ENCODE assay signal across 32 mouse cellular contexts in the genomic region with DNA sequence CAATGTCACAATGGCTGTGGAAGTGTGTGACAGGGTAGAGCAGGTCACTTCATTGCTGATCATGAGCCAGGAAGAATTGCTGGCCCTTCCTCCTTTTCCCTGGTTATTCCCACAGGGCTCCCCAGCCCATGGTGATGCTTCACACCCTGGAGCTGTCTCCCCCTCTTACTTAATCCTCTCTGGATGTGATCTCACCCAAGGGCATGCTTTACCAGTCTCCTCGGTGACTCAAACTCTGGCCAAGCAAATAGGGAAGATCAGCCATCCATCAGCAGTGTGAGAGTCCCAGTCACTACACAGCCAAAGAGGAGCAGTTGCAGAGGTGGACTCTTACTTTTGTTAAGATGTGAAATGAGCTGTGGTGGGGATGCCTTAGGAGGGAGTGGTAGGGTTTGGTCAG. TPM values are rescaled to one million over a fixed set of nuclear protein-coding genes. Genes with fewer than 3 reads are reported as not detected.
"Had no signal": no experiment of that assay in that cellular context is flagged by ENCODE, and none has a peak within 500 bp of the region (broad histone marks: within the 10 kb centered on the region; RNA-seq: fewer than 3 reads in every experiment).

No protein-coding gene starts in this region.

- DNase-seq: kidney, postnatal 25 days; layer of hippocampus, postnatal 36 days; liver, embryonic 13.5 days; lung, adult 2 months; lung, postnatal 14 days; lung, postnatal 4 days; midbrain, embryonic 14.5 days; right cerebral cortex, postnatal 14 days; right cerebral cortex, postnatal 4 days; thymus, adult 2 months; thymus, postnatal 14 days; thymus, postnatal 4 days had no signal

RNA-seq across cellular contexts. Expression of gene Prss30, which starts 4.6 kb away (rescaled TPM):
- total RNA-seq: layer of hippocampus, postnatal 36 days had no signal
- polyA plus RNA-seq: limb, embryonic 11.5 days; liver, embryonic 13.5 days; lung, embryonic 16.5 days; midbrain, embryonic 11.5 days; midbrain, embryonic 14.5 days; neural tube, embryonic 11.5 days; stomach, embryonic 14.5 days had no signal

RNA-seq across cellular contexts. Expression of gene Prss22, which starts 12.9 kb away (rescaled TPM):
- total RNA-seq: layer of hippocampus, adult 2 months; layer of hippocampus, postnatal 10 days; layer of hippocampus, postnatal 36 days; liver, adult 2 months; megakaryocyte progenitor cell, adult 5-6 weeks; megakaryocyte-erythroid progenitor cell, adult 5-6 weeks; midbrain, postnatal 0 days had no signal
- polyA plus RNA-seq: liver, adult 2 months; liver, embryonic 13.5 days; liver, embryonic 16.5 days; midbrain, embryonic 11.5 days; midbrain, embryonic 14.5 days; midbrain, postnatal 0 days; neural tube, embryonic 14.5 days had no signal

RNA-seq across cellular contexts. Expression of gene Sbpl, which starts 29.9 kb away (rescaled TPM):
- total RNA-seq: layer of hippocampus, adult 2 months; layer of hippocampus, postnatal 10 days; layer of hippocampus, postnatal 36 days; left cerebral cortex, adult 2 months; left cerebral cortex, postnatal 10 days; left cerebral cortex, postnatal 36 days; liver, adult 2 months; megakaryocyte progenitor cell, adult 5-6 weeks; megakaryocyte-erythroid progenitor cell, adult 5-6 weeks; midbrain, postnatal 0 days had no signal
- polyA plus RNA-seq: kidney, postnatal 0 days; large intestine, adult 2 months; limb, embryonic 11.5 days; limb, embryonic 14.5 days; liver, adult 2 months; liver, embryonic 13.5 days; liver, embryonic 16.5 days; lung, adult 2 months; lung, embryonic 16.5 days; midbrain, embryonic 11.5 days; midbrain, embryonic 14.5 days; midbrain, postnatal 0 days; neural tube, embryonic 11.5 days; neural tube, embryonic 14.5 days; stomach, embryonic 14.5 days; stomach, postnatal 0 days had no signal

RNA-seq across cellular contexts. Expression of gene Sbp, which starts 43.5 kb away (rescaled TPM):
- total RNA-seq: layer of hippocampus, adult 2 months; layer of hippocampus, postnatal 10 days; layer of hippocampus, postnatal 36 days; left cerebral cortex, adult 2 months; left cerebral cortex, postnatal 10 days; left cerebral cortex, postnatal 36 days; liver, adult 2 months; megakaryocyte progenitor cell, adult 5-6 weeks; megakaryocyte-erythroid progenitor cell, adult 5-6 weeks; midbrain, postnatal 0 days had no signal
- polyA plus RNA-seq: kidney, postnatal 0 days; large intestine, adult 2 months; limb, embryonic 11.5 days; limb, embryonic 14.5 days; liver, adult 2 months; liver, embryonic 13.5 days; liver, embryonic 16.5 days; lung, adult 2 months; lung, embryonic 16.5 days; midbrain, embryonic 11.5 days; midbrain, embryonic 14.5 days; midbrain, postnatal 0 days; neural tube, embryonic 11.5 days; neural tube, embryonic 14.5 days; stomach, embryonic 14.5 days; stomach, postnatal 0 days had no signal

RNA-seq across cellular contexts. Expression of gene Prss27, which starts 53.0 kb away (rescaled TPM):
- total RNA-seq: layer of hippocampus, adult 2 months; layer of hippocampus, postnatal 10 days; layer of hippocampus, postnatal 36 days; left cerebral cortex, adult 2 months; left cerebral cortex, postnatal 10 days; left cerebral cortex, postnatal 36 days; liver, adult 2 months; megakaryocyte progenitor cell, adult 5-6 weeks; megakaryocyte-erythroid progenitor cell, adult 5-6 weeks; midbrain, postnatal 0 days had no signal
- polyA plus RNA-seq: liver, adult 2 months; liver, embryonic 13.5 days; liver, embryonic 16.5 days; midbrain, embryonic 11.5 days; midbrain, postnatal 0 days had no signal
